Mouse (Mus musculus) cerebellum, adult 8-10 months (tissue): ENCODE measurements around the gene Tnf.

Experiments used
- DNase-seq: peaks from one replicate; pipeline ENCODE4 v3.0.0; 2022

Gene Tnf

DNA sequence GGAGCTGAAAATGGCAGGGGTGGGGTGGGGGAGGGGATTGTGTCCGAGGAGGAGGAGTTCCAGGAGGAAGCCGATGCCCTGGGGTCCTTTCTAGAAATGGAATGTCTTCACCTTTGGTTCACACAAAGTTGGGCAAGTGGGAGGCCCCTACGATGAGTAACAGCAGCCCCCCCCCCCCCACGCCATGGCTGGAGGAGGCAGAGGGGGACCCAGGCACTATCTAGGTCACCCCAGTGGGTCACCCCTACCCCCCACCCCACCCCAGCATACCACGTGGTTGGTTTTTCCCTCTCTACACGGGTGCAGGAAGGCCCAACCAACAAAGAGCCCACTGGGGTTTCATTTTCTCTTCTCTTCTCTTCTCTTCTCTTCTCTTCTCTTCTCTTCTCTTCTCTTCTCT, 4.7 kb downstream of the Tnf start:
- DNase-seq: no peak

DNA sequence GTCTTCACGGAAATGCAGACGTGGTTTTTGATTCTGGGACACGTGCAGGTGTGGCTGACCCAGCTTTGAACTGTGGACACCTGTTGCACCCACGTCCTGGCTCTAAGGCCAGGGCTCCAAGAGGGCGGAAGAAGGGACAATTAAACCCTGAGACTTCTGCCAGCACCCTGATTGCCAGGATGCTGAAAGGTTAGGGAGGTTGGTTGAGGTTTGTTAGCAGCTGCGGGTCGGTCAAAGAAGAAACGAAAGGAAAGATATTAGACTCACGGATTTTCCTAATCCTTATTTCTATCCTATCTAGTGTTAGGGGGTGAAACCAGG, 5.5 kb downstream of the Tnf start:
- DNase-seq: no peak

DNA sequence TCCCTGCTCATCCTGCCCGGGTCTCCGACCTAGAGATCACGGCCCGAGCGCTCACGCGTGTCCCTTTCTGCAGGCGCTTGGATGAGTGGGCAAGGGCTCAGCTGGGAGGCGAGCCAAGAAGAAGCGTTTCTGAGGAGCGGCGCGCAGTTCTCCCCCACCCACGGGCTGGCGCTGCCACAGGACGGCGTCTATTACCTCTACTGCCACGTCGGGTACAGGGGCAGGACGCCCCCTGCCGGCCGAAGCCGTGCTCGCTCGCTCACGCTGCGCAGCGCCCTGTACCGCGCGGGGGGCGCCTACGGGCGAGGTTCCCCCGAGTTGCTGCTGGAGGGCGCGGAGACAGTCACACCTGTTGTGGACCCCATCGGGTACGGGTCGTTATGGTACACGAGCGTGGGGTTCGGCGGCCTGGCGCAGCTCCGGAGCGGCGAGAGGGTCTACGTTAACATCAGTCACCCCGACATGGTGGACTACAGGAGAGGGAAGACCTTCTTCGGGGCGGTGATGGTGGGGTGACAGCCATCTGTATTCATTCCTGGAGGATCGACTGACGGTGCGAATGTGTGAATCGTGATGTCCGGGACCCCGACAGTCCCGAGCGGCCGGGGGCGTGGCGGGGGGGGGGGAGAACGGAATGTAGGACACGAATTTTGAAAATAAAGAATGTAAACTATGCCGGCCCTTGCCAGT, 6.0 kb downstream of the Tnf start:
- DNase-seq: peak; percentile 45

GRCm38 (mm10) chr17:35194844-35195630, 6.8 kb downstream of the Tnf start:
- no peak for DNase-seq

GRCm38 (mm10) chr17:35193881-35194843, 7.6 kb downstream of the Tnf start, which contains the start of gene Ltb:
TSS of gene Ltb (plus strand) at chr17:35194439.
- no peak for DNase-seq

- DNase-seq: no peak
Observed at GRCm38 (mm10) chr17:35192924-35193323, 8.9 kb downstream of the Tnf start.

GRCm38 (mm10) chr17:35191723-35192122, 10.1 kb downstream of the Tnf start:
- no peak for DNase-seq

- DNase-seq: no peak
Observed at GRCm38 (mm10) chr17:35190096-35190495, 11.7 kb downstream of the Tnf start.

- no peak for DNase-seq
Observed at GRCm38 (mm10) chr17:35189186-35189585, 12.6 kb downstream of the Tnf start.

GRCm38 (mm10) chr17:35187959-35188610, 13.7 kb downstream of the Tnf start, which contains the start of gene Lst1:
TSS of gene Lst1 (minus strand) at chr17:35188439.
- DNase-seq: no peak

- no peak for DNase-seq
Observed at GRCm38 (mm10) chr17:35187345-35187744, 14.5 kb downstream of the Tnf start.

- DNase-seq: no peak
Observed at GRCm38 (mm10) chr17:35186681-35187080, 15.1 kb downstream of the Tnf start.

DNA sequence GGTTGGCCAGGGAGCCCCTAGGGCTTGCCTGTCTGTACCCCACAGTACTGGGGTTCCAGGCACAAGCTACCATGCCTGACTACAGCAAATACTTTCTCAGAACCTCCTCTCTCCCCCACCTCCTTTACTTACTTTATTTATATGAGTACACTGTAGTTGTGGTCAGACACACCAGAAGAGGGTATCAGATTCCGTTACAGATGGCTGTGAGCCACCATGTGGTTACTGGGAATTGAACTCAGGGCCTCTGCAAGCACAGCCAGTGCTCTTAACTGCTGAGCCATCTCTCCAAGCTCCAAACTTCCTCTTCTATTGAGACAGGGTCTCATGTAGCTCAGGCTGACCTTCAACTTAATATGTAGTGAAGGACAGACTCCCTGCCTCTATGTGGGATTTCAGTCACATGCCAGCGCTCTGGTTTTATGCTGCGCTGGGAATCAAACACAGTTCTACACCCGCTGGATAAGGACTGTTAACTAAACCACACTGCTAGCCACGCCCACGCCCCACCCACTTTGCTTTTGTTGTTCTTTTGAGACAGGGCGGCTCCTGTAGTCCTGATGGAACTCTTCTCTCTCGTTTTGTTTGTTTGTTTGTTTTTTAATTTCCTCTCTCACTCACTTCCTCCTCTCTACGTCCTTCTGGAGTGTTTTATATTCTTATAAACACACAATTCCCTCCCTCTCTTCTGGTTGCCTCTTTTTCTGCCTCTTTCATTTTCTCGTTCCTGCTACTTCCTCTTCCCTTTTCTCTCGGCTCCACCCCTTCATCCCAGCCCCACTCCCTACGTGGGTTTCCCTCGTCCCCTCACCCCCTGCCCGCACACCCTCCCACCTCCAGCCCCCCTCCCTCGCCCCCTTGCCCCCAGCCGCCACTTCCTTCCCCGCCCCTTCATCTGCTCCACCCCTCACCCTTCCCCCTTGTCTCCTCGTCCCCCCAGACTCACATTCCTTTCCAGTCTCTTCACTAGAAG, 15.9 kb downstream of the Tnf start:
- no peak for DNase-seq

DNA sequence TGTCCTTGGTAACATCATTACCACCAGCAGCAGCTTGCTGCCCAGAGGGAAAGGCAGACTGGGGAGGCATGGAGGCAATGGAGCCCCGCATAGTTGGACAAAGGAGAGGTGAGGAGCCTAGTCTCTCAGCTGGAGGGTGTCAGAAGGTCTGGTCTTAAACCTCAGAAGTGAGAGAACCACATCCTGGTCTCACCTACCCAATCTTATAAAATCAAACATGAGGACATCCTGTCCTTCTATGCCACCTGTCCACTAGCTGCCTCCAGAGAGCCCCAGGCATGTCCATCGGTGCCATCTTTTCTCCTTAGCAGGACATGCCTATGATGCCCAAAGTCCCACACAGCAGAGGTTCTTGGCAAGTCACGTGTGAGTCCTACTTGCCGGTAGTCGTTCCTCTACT, 21.7 kb downstream of the Tnf start:
- no peak for DNase-seq

- DNase-seq: peak; percentile 28
Observed at GRCm38 (mm10) chr17:35178528-35178927, 23.3 kb downstream of the Tnf start.

GRCm38 (mm10) chr17:35175968-35176367, 25.8 kb downstream of the Tnf start, which contains the start of gene Aif1:
TSS of gene Aif1 (minus strand) at chr17:35176068.
- no peak for DNase-seq

DNA sequence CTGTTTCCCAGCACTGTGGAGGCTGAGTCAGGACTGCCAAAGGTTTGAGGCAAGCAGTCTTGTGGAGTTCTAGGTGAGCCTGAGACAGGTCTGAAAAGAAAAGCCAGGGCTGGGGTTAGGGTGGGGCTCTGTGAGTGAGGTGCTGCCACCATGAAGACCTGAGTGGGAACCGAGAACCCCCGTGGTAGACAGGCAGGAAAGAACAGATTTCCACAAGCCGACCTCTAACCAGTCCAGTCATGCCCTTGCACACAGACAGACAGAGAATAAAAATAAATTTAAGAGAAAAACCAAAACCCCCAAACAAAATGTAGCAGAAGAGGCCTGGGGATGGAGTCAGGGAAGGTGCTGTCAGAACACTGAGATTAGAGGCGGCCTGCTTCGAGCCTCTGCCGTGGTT, 26.4 kb downstream of the Tnf start:
- no peak for DNase-seq

GRCm38 (mm10) chr17:35174201-35174977, 27.4 kb downstream of the Tnf start:
- no peak for DNase-seq

DNA sequence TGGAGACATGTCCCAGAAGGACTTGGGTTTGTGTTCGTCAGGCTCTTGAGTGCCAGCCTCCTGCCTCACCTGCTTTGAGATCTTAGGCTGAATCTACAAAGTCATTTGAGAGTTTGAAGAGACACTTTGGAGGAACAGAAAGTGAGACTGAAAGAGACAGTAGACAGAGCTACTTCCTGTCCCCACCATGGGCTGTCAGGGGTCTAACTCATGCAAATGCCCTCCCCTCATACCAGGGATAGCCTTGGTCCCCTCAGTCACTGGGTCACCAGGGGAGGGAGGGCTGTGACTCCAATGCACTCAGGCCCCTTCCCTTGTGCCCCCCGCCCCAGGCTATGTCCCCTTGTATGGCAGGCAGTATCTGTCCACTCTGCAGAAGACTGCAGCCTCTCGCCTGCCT, 28.5 kb downstream of the Tnf start:
- DNase-seq: no peak

DNA sequence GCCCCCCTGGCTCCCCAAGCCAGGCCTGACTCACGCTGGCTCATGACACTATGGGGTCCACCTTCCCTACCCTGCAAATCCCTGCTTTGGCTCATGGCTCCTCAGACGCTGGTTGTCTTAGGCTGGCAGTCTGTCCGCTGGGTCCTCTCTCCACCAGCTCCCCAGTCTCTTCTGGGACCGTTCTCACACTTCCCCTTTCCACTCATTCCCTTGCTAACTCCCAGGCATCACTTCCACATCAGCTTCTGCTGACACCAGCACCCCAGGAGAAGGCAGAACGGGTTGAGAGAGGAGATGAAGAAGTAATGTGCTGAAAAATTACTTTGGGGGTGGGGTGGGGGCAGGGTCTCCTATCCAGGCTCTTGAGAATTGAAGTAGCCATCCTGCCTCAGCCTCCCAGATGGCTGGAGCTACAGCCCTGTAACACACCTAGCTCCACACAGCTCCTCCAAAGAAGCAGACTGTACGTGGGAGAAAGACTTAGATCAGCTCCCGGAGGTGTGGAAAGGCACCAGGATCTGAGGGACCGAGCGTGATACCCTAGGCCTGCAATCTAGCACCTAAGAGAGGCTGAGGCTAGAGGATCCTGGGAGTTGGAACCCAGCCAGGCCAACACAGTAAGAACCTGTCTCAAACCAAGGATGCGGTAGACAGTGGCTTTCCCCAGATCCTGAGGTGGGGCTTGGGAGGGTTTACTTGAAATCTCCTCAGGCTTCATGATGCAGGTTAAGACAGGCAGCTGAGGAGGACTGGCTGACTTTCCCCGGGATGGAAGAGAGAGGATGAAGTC, 29.2 kb downstream of the Tnf start:
- DNase-seq: no peak
